Mouse (Mus musculus): ENCODE measurements at regions not wholly inside any gene's neighbourhood (a gene's known extent, or its start where the extent isn't known, plus 50 kb on each side); places are given as distances from the start of the nearest gene placed in this dataset.

GRCm38 (mm10) chr13:31481105-31481844 is 74.7 kb upstream of the Foxq1 start:
- Histone ChIP-seq H3K4me1 (replicated peaks; ENCODE audit: control insufficient read depth, insufficient read depth, low read length) (no peaks in the 10 kb centered on the region), H3K4me2 (no peak overlapping the region), H3K27ac (ENCODE audit: low read depth, low read length) (no peak overlapping the region), H3K27me3 (replicated peaks; ENCODE audit: control insufficient read depth, insufficient read depth, low read length) (no peaks in the 10 kb centered on the region), H3K36me3 (ENCODE audit: control insufficient read depth, insufficient read depth, low read length) (no peaks in the 10 kb centered on the region), H3K4me3 (ENCODE audit: low read depth, low read length) (no peak overlapping the region), H3K9me3 (ENCODE audit: control insufficient read depth, low read length) (no peaks in the 10 kb centered on the region), H3K9ac (ENCODE audit: low read depth, low read length) (no peak overlapping the region)
- no peak for ATAC-seq (replicated peaks; ENCODE audit: low FRiP score)
- DNase-seq (ENCODE audit: low spot score): no peak
- 67% methylated on average over 7 of the region's 7 CpGs for WGBS

GRCm38 (mm10) chr13:31486373-31486772 is 69.6 kb upstream of the Foxq1 start:
- Histone ChIP-seq H3K9me3 (ENCODE audit: control insufficient read depth, low read length) (no peaks in the 10 kb centered on the region), H3K27ac (ENCODE audit: low read depth, low read length) (no peak overlapping the region), H3K4me3 (ENCODE audit: low read depth, low read length) (no peak overlapping the region), H3K9ac (ENCODE audit: low read depth, low read length) (no peak overlapping the region), H3K27me3 (replicated peaks; ENCODE audit: control insufficient read depth, insufficient read depth, low read length) (no peaks in the 10 kb centered on the region), H3K4me2 (no peak overlapping the region), H3K4me1 (replicated peaks; ENCODE audit: control insufficient read depth, insufficient read depth, low read length) (no peaks in the 10 kb centered on the region), H3K36me3 (ENCODE audit: control insufficient read depth, insufficient read depth, low read length) (no peaks in the 10 kb centered on the region)
- no peak for DNase-seq (ENCODE audit: low spot score)
- ATAC-seq (replicated peaks; ENCODE audit: low FRiP score): no peak
- 80% methylated on average over 3 of the region's 3 CpGs for WGBS

GRCm38 (mm10) chr13:31488186-31488585 is 67.7 kb upstream of the Foxq1 start:
- no peak overlapping the region for H3K9ac ChIP-seq (ENCODE audit: low read depth, low read length)
- H3K4me1 ChIP-seq (replicated peaks; ENCODE audit: control insufficient read depth, insufficient read depth, low read length): no peaks in the 10 kb centered on the region
- DNase-seq (ENCODE audit: low spot score) (no peak), ATAC-seq (replicated peaks; ENCODE audit: low FRiP score) (no peak)
- H3K36me3 ChIP-seq (ENCODE audit: control insufficient read depth, insufficient read depth, low read length): no peaks in the 10 kb centered on the region
- no peak overlapping the region for H3K4me3 ChIP-seq (ENCODE audit: low read depth, low read length)
- no peaks in the 10 kb centered on the region for H3K27me3 ChIP-seq (replicated peaks; ENCODE audit: control insufficient read depth, insufficient read depth, low read length)
- H3K9me3 ChIP-seq (ENCODE audit: control insufficient read depth, low read length): no peaks in the 10 kb centered on the region
- no peak overlapping the region for H3K27ac ChIP-seq (ENCODE audit: low read depth, low read length)
- H3K4me2 ChIP-seq: no peak overlapping the region

GRCm38 (mm10) chr13:31503191-31503590 is 52.7 kb upstream of the Foxq1 start:
- no peaks in the 10 kb centered on the region for H3K9me3 ChIP-seq (ENCODE audit: control insufficient read depth, low read length)
- no peak overlapping the region for H3K4me2 ChIP-seq
- DNase-seq (ENCODE audit: low spot score) (no peak), ATAC-seq (replicated peaks; ENCODE audit: low FRiP score) (no peak)
- H3K4me1 ChIP-seq (replicated peaks; ENCODE audit: control insufficient read depth, insufficient read depth, low read length): no peaks in the 10 kb centered on the region
- H3K4me3 ChIP-seq (ENCODE audit: low read depth, low read length): no peak overlapping the region
- H3K27me3 ChIP-seq (replicated peaks; ENCODE audit: control insufficient read depth, insufficient read depth, low read length): no peaks in the 10 kb centered on the region
- no peak overlapping the region for H3K9ac ChIP-seq (ENCODE audit: low read depth, low read length)
- no peak overlapping the region for H3K27ac ChIP-seq (ENCODE audit: low read depth, low read length)
- 86% methylated on average over 10 of the region's 10 CpGs for WGBS
- H3K36me3 ChIP-seq (ENCODE audit: control insufficient read depth, insufficient read depth, low read length): no peaks in the 10 kb centered on the region

GRCm38 (mm10) chr13:31503832-31504231 is 52.1 kb upstream of the Foxq1 start:
- Histone ChIP-seq H3K9me3 (ENCODE audit: control insufficient read depth, low read length) (no peaks in the 10 kb centered on the region), H3K36me3 (ENCODE audit: control insufficient read depth, insufficient read depth, low read length) (no peaks in the 10 kb centered on the region), H3K27ac (ENCODE audit: low read depth, low read length) (no peak overlapping the region), H3K4me1 (replicated peaks; ENCODE audit: control insufficient read depth, insufficient read depth, low read length) (no peaks in the 10 kb centered on the region), H3K4me2 (no peak overlapping the region), H3K9ac (ENCODE audit: low read depth, low read length) (no peak overlapping the region), H3K27me3 (replicated peaks; ENCODE audit: control insufficient read depth, insufficient read depth, low read length) (no peaks in the 10 kb centered on the region), H3K4me3 (ENCODE audit: low read depth, low read length) (no peak overlapping the region)
- 74% methylated on average over 11 of the region's 11 CpGs for WGBS
- no peak for ATAC-seq (replicated peaks; ENCODE audit: low FRiP score)
- DNase-seq (ENCODE audit: low spot score): no peak

GRCm38 (mm10) chr13:31504316-31504715 is 51.6 kb upstream of the Foxq1 start:
- Histone ChIP-seq H3K27me3 (replicated peaks; ENCODE audit: control insufficient read depth, insufficient read depth, low read length) (no peaks in the 10 kb centered on the region), H3K4me1 (replicated peaks; ENCODE audit: control insufficient read depth, insufficient read depth, low read length) (no peaks in the 10 kb centered on the region), H3K36me3 (ENCODE audit: control insufficient read depth, insufficient read depth, low read length) (no peaks in the 10 kb centered on the region), H3K9ac (ENCODE audit: low read depth, low read length) (no peak overlapping the region), H3K27ac (ENCODE audit: low read depth, low read length) (no peak overlapping the region), H3K4me3 (ENCODE audit: low read depth, low read length) (no peak overlapping the region), H3K9me3 (ENCODE audit: control insufficient read depth, low read length) (no peaks in the 10 kb centered on the region), H3K4me2 (no peak overlapping the region)
- WGBS: 73% methylated on average over 6 of the region's 7 CpGs
- no peak for ATAC-seq (replicated peaks; ENCODE audit: low FRiP score)
- DNase-seq (ENCODE audit: low spot score): no peak

GRCm38 (mm10) chr13:31505386-31505785 is 50.5 kb upstream of the Foxq1 start:
- Histone ChIP-seq H3K4me1 (replicated peaks; ENCODE audit: control insufficient read depth, insufficient read depth, low read length) (no peaks in the 10 kb centered on the region), H3K4me3 (ENCODE audit: low read depth, low read length) (no peak overlapping the region), H3K36me3 (ENCODE audit: control insufficient read depth, insufficient read depth, low read length) (no peaks in the 10 kb centered on the region), H3K9ac (ENCODE audit: low read depth, low read length) (no peak overlapping the region), H3K9me3 (ENCODE audit: control insufficient read depth, low read length) (no peaks in the 10 kb centered on the region), H3K27me3 (replicated peaks; ENCODE audit: control insufficient read depth, insufficient read depth, low read length) (no peaks in the 10 kb centered on the region), H3K4me2 (no peak overlapping the region), H3K27ac (ENCODE audit: low read depth, low read length) (no peak overlapping the region)
- ATAC-seq (replicated peaks; ENCODE audit: low FRiP score) (no peak), DNase-seq (ENCODE audit: low spot score) (no peak)
- WGBS: 86% methylated on average over 10 of the region's 10 CpGs

Data from liver, embryonic 11.5 days (tissue).